Mouse (Mus musculus) small intestine, adult 2 months (tissue): ENCODE results near the gene Gm8237.
"Not testable (repeated sequence)": the region's sequence is repeated elsewhere in the genome, so short reads cannot be mapped to it uniquely, and the experiment has no call there.

ENCODE experiments used
- CTCF ChIP-seq: fragments of 200-500 bp; IDR thresholded peaks from 2 replicates; pipeline ENCODE4 v1.5.1; 2012; ENCODE audit warnings: low read depth, mild to moderate bottlenecking, control low read depth, inconsistent platforms, low read length, moderate library complexity, mixed read lengths; ENCODE audit not compliant: insufficient replicate concordance, insufficient read length; ENCODE audit errors: extremely low read depth
- POLR2A ChIP-seq: fragments of 200-500 bp; IDR thresholded peaks from 2 replicates; pipeline ENCODE4 v1.6.1; 2012; ENCODE audit warnings: low read depth, mild to moderate bottlenecking, control low read depth, inconsistent platforms, low read length, moderate library complexity

DNA sequence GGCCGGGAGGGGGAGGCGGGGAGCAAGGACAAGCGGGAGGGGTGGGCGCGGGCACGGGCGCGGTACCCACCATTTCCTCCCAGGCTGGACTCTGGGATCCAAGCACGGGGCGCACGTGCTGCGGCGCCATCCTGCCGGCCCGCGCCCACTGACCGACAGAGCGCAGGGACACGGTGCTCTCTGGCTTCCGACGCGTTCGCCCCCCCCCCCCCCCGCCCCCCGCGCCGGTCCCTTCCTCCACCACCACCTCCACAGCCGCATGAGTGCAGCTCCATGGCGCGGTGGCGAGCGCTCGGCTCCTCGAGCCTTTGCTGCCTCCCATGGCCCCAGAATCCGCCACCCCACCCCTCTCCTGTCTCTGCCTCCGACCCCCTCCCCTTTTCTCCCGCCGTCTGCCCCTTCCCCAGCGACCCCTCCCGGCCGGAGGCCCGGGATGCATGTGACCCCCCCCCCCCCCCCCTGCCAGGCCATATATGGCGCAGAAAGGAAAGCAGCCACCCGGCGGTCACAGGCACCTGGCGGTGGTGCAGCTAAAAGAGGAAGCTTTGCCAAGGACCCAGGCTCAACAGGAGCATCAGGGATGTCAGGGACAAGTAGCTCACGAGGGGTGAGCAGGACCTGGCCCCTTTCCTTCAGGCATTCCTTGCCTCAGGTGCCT is 67.4 kb downstream of the Gm8237 start:
- not testable (repeated sequence) for TF ChIP-seq POLR2A, CTCF
